Mouse (Mus musculus): ENCODE data around the gene Arnt2.

The Arnt2 gene

GRCm38 (mm10) chr7:84284974-84285373 lies 125.0 kb downstream of the Arnt2 start:
- DNase-seq, result no peak

GRCm38 (mm10) chr7:84282231-84282630 lies 127.7 kb downstream of the Arnt2 start:
- DNase-seq, result no peak

DNA sequence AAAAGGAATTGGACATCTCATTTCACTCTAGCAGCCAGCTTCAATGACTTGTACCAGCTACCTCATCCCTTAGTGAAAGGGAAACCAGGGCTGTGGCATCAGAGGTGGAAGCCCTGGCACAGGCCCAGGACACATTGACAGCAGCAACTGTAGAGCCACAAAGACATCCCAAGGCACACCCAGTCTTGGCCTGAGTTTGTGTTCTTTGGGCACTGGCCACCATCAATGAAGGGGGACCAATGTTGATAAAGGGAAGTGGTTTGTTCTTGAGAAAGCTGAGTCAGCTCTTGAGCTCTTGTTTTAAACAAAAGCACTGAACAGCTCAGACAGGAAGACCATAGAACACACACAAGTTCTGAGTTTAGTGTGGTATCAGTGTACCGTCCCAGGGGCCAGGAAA lies 130.7 kb downstream of the Arnt2 start:
- DNase-seq, result no peak

DNA sequence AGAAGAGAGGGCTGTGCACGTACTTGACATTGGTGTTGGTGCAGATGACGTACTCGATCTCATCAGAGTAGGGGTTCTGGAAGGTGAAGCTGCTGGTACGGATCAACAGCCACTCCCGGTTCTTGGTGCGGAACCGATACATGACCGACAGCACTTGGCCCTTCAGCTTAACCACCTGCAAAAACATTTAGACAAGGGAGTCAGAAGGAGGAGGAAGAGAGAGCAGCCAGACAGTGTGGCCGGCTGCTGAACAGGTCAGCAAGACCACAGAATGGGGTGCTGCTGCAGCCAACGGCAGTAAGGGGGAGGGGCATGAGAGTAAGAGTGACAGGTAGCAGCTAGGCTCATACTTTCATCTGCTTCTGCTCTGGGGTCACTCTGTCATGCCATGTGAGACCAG lies 134.7 kb downstream of the Arnt2 start:
- no peak for DNase-seq

DNA sequence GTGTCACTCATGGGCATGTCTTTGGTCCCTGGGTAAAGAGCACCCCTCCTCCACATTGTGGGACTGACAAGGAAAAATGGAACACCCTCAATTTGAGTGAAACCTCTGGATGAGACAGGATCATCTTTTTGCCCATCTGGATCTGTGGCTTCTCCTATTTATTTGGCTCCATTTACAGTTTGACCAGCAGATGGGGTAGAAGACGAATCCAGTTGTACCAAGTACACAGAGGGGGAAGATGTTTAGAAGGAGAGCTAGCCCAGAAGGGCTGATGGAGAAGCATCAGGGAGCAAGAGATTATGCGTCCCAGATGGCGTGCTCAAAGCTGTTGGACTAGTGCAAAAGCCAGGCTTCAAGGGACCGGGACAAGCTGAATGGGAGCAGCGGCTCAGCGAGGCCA lies 136.0 kb downstream of the Arnt2 start:
- DNase-seq, result no peak

DNA sequence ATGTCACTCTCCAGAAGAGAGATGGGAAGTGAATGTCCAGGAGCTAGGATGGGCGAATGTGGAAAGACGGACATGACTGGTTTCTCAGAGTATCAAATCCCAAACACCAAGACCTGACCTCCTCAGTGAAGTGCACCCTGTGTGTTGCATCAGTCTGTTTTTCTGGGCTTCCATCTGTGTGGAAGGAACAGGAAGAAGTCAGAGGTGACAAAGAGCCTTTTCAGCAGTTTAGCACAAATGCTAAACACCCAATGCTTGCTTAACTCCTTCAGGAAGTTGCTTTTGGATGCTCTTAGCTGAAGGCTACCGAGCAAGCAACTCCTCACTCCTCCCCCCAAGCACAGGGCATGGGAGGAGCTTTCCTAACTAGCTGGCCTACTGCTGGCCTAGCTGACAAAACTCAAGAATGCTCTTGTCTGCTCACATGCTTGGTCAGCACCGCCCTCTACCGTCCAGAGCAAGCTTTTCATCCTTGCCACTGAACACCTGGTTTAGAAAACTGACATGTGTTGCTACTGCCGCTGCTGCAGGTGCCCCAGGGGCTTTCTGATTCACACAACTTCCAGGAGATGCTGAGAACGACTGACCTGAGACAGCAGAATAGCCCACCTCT lies 137.7 kb downstream of the Arnt2 start:
- DNase-seq, result peak; percentile 74

DNA sequence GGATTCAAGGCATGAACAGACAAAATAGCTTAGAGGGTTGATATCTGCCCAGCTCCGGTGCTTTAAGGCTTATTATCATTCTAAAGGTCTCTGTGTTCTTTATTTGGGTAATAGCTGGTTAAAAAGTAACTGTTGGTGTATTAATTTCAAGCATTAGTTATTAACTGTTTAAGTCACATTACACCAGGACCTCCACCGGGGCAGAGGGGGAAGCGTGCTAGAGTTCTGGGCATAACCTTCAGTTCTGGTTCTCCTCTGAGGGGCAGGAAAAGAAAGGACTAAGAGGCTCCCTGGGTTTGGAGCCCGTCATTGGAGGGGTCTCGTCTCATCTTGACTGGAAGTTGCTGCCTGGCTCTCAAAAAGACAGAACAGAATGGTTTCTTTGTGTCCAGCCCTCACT lies 138.5 kb downstream of the Arnt2 start:
- DNase-seq, result no peak

DNA sequence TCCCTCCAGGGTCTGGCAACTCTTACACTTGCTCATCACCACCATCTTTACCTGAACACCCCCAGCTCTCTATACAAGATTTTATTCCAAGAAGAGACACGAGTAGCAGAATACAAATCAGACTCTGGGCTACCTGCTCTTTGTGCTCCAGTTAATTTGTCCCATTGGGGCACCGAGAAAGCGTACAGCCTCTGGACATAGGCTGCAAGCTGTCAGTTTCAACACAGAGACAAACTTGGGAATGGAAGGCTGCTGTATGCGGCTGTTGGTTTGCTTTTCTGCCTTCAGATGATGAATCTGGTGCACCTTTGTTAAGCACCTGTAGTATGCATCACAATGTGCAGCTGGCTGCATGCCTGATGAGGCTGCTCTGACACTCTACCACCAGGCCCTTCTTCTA lies 146.5 kb downstream of the Arnt2 start:
- no peak for DNase-seq

DNA sequence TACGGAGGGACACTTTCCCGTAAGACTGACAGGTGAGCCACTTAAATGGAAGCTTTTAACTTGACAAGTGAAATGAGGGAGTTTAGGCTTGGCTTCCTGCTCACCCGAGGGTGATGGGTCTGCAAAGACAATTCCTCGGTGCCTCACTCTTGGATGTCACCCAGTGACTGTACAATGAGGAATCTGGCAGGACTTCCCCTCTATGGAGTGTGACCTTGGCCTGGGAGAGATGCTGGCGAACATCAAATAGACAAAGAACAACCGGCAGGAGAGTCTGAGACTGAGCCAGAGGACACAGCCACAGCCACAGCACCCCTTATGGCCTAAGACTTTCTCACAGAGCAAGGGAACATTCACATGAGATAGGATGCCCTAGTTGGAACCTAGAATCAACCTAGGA lies 148.6 kb downstream of the Arnt2 start:
- no peak for DNase-seq

DNA sequence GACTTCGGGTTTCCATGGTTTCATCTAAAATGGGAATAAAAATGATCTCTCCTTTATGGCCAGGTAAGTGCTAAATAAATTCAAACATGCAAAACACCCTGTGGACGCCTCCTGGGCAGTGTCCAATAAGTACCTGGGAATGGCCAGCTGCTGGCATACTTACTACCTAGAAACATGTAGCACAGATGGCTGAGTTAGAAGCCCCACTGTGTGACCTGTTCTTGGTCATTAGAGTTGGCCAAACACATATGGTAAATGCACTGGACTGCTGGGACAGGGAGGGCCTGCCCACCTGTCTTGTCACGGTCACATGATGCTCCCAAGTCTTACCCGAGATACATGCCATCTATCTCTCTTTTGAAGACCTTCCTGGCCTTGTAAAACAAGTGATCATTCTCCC lies 149.6 kb downstream of the Arnt2 start:
- DNase-seq, result no peak

DNA sequence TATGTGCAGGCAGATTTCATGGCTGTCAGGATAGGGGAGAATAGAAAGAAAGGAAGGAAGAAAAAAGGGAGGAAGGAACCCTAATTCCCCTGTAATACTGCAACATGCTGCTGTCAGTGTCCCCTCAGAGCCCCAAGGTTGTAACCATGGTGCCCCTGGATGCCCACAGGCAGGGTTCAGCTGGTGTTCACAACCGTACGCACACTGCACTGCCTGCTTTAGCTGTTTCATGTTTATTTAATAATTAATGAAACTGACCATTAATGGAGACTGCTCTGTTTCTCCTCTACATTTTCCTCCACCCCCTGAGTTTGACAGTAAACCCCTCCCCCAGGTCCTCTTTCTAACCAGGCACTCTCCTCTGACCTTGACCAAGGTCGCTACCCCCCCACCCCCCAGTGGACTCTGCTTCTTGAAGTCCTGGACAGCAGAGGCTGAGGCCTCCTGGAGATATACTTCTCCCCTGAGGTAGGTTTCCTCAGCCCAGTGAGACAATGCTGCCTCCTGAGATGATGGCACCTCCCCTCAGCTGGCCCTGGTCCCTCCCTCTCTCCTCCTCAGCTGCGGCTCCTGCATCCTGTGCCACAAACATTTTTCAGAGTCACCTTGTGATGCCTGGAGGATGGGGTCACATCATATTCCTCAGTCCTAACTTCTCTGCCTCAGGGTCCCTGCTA lies 150.5 kb downstream of the Arnt2 start:
- no peak for DNase-seq

- no peak for DNase-seq
These were observed 153.3 kb downstream of the Arnt2 start for GRCm38 (mm10) chr7:84256661-84257060.

DNA sequence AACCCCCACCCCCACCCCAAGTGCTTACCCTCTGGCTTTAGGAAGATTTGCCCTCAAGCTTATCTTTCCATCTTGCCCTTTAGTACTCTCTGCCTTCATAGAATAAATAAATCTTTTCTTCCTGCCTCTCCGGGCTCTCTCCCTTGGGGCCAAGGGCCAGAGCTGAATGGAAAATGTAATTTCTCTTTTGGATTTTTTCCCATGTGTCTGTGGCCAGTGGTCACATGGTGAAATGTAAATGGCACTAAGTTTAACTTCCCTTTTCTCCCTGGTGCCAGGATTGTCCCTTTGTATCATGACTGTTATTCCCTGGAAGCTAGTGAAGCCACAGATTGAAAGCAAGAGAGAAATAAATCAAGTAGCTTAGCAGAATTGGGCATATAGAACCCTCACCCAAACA lies 153.7 kb downstream of the Arnt2 start:
- no peak for DNase-seq

- DNase-seq, result no peak
These were observed 155.1 kb downstream of the Arnt2 start for GRCm38 (mm10) chr7:84254916-84255315.

DNA sequence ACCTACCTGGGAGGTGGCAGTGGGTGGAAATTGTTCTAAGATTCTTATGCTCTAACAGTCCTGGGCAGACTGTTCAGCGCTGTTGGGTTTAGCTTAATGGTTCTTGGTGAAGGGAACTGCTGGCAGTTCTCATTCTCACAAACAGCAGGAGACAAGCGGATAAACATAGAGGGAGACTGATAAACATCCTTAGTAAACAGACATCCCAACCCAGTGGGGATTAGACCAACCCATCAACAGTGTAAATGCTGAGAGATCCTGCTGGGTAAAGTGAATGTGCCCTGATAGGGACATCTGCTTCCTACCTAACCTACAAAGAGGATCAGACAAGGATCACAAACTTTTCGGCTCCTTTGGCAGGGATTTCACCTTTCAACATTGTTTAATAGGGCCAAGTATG lies 155.7 kb downstream of the Arnt2 start:
- DNase-seq, result no peak

DNA sequence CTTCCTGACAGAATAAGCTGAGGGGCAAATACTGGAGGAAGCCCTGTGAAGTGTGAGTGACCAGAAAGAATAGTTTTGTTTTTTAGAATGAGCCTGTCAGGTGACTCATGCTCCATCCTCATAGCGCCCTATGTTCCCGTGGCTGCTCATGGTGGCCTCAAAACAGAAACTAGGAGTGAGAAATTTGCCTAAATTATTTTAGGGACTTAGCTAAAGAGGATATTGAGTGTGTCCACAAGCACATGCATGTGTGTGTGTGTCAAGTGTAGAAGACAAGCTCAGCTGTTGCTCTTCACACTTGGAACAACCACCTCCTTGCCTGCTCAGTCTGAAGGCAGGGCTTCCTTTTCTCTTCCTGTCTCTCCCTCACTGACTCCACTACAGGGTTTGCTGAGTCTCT lies 158.3 kb downstream of the Arnt2 start:
- no peak for DNase-seq

- no peak for DNase-seq
These were observed 159.2 kb downstream of the Arnt2 start for GRCm38 (mm10) chr7:84250736-84251135.

- no peak for DNase-seq
These were observed 160.0 kb downstream of the Arnt2 start for GRCm38 (mm10) chr7:84249951-84250350.

DNA sequence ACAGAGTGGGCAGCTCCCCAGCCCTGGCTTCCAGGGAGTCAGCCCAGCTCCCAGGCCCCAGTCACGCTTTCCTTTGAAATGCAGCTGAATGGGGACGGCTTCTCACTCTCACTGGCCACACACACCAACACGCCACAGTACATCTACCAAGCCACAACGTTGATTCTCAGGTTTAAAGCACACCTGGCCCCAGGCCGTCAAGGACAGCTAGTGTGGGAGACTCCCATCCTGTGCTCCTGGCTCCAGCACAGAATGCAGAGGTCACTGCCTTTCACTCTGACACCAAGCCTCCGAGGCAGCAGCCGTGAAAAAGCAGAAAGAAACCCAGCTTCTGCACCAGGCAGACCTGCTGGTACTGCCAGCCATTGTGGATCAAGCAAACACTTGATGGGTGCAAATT lies 160.6 kb downstream of the Arnt2 start:
- no peak for DNase-seq

DNA sequence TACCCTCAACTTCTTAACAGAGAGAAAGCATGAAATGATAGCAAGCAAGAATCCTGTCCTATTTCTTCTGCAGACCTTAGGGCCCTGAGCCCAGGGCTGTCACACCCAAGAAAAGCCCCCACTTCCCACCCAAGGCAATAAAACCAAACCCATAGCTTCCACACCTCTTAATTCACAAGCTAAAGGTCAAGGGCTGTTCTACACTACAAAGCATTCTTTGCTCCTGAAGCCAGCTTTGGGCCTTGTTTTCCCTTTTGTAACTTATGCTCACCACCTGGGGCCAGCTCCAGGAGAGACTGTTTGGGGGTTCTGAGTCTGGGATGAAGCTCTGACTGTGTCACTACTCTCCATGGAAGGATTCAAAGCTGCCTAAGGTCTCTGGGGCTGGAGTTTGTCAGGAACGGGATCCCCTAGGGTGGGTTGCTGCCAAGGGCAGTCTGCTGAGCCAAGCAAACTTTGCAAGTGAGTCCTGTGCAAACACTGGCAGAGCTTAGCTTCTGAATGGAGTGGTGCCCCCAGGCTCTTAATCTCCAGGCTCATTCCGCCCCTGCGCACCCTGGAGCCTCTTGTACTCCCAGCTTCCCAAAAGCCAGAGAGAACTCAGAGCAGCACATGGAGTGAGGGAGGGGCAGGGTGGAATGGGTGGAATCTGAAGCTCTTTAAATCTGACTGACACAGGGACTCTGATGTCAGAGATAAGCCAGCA lies 161.9 kb downstream of the Arnt2 start:
- DNase-seq, result no peak

- no peak for DNase-seq
These were observed 163.1 kb downstream of the Arnt2 start for GRCm38 (mm10) chr7:84246878-84247277.

GRCm38 (mm10) chr7:84246093-84246492 lies 163.9 kb downstream of the Arnt2 start:
- DNase-seq, result no peak

DNA sequence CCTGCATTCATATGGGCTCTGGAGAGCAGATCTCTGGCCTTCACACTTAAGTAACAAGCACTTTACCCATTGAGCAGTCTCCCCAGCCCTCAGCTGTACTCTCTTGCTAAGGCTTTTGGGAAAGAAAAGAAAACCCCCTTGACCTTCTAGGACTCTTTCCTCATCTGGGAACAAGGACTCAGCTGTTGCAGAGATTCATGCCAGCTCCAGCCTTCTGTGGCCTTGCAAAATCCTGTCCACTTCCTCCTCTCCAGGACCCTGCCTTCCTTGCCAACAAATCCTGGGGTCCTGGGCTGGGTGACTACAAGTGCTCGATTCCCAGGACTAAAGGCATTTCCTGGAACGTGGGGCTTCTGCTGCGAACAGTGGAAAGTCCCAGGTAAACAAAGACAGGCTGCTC lies 169.6 kb downstream of the Arnt2 start:
- no peak for DNase-seq

DNA sequence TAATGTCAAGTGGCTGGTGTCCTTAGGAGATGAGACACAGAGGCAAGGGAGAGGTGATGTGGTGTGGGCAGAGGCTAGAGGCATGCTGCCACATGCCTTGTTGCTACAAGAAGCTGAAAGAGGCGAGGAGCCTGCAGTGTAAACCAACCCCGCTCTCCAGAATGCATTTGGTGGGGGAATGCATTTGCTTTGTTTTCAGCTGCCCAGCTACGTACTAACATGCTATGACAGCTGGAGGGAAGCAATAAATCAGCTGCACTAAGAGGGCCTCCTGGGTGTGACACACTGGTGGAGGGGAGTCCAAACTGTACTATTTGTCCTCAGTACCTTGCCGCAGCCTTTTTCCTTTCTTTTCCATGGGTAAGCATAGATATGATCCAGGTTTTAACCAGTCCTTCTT lies 172.3 kb downstream of the Arnt2 start:
- DNase-seq, result no peak

DNA sequence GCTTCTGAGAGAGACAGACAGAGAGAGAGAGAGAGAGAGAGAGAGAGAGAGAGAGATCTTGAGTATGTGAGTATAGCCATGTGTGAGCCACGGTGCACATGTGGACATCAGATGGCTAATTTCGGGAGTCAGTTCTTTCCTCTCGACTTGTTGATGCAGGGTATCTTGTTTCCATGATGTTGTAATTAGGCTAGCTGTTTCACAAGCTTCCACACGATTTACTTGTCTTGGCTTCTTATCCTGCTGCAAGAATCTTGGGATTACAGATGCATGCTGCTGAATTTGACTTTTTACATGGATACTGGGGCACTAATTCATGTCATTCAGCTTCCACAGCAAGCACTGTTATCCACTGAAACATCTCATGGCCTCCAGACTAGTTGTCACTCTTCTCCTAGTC lies 178.6 kb downstream of the Arnt2 start:
- DNase-seq, result no peak
